Mouse (Mus musculus) olfactory bulb, adult 2 months (tissue): ENCODE measurements around the gene Nkx6-2. TPM values are rescaled to one million over a fixed set of nuclear protein-coding genes. Genes with fewer than 3 reads are reported as not detected.

Experiments used
- H3K27ac ChIP-seq: fragments of 200-500 bp; 2 replicates; pipeline ENCODE4 v1.5.1; 2012; ENCODE audit warnings: low read depth, low read length; ENCODE audit not compliant: insufficient read depth
- H3K4me1 ChIP-seq: fragments of 200-500 bp; 2 replicates; pipeline ENCODE4 v1.6.1; 2012; ENCODE audit warnings: low read length; ENCODE audit not compliant: control insufficient read depth, insufficient read depth
- H3K4me3 ChIP-seq: fragments of 200-500 bp; 2 replicates; pipeline ENCODE4 v1.5.1; 2012; ENCODE audit warnings: mild to moderate bottlenecking, low read depth, low read length, moderate library complexity; ENCODE audit not compliant: insufficient read depth
- CTCF ChIP-seq: fragments of 200-500 bp; IDR thresholded peaks from 2 replicates; pipeline ENCODE4 v1.5.1; 2012; ENCODE audit warnings: low read depth, mild to moderate bottlenecking, low read length, moderate library complexity; ENCODE audit not compliant: insufficient read depth
- POLR2A ChIP-seq: fragments of 200-500 bp; IDR thresholded peaks from 2 replicates; pipeline ENCODE4 v1.6.1; 2012; ENCODE audit warnings: mild to moderate bottlenecking, low read depth, low read length, moderate library complexity; ENCODE audit not compliant: insufficient read depth
- WGBS: fragments of 180-500 bp; shearing (Covaris S2); methylation state at CpG from one replicate; pipeline ENCODE4 v1.1.7; 2018; 5-methylcytosine and 5-hydroxymethylcytosine counted together
- polyA plus RNA-seq: library from polyadenylated mRNA; stranded (reverse); fragments of >200 nt; gene quantifications from 2 replicates; pipeline ENCODE4 v1.2.4, GENCODE M21; 2012; ENCODE audit warnings: low replicate concordance; ENCODE audit not compliant: missing spikeins, insufficient read depth, insufficient read length

The Nkx6-2 gene
- polyA plus RNA-seq, 1 experiment = not detected

DNA sequence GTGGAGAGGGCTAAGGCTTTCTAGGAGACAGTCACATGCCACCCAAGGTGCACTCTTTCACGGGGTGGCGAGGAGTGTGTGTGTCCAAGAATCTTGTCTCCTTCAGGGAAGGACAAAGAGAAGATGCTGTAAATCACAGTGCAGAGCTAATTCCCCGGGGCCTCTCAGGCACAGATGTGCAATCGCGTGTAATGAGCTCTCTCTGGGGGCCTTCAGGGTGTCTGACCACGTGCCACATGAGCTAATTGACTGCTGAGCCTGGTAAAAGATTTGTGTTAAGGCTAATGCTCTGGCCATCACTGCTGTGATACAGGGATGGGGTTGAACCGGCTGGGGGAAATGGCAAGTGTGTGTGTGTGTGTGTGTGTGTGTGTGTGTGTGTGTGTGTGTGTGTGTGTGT, 5.3 kb upstream of the Nkx6-2 start:
- TF ChIP-seq POLR2A = no peak
- TF ChIP-seq CTCF = no peak
- Histone ChIP-seq H3K4me1 (peaks cover 14% of the 10 kb centered on the region), H3K27ac (no peak overlapping the region), H3K4me3 (no peak overlapping the region)
- WGBS = 47% methylated on average over 7 of the region's 7 CpGs

DNA sequence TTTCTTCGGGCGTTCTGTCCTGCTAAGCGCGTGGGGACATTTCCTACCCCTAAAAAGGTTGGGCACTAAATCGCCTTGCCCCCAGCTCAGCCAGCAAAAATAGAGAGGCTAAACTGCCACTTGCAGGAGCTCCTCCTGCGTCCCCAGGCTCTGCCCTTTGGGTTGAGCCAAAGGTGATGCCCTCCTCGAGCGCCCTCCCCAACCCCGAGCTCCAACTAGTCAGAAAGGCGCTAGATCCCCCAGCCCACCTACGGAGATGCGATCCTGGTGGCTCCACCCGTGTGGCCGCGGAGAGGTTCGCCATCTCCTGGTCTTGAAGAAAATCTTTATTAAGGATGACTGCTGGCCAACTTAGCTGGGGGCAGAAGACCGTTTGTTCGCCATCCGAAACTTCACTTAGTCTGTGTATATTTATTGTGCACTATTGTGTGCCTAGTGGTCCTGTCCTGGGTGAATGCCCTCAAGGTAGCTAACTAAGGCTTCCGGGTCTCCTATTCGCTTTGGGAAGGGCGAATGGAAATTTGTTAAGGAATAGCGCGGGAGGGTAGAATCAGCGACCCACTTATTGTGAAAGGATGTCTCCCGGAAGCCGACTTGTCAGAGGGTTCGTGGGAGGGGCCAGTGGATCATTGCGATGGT, 2.7 kb upstream of the Nkx6-2 start:
- Histone ChIP-seq H3K4me1 (peaks cover 34% of the 10 kb centered on the region), H3K27ac (no peak overlapping the region), H3K4me3 (no peak overlapping the region)
- WGBS = 11% methylated on average over 29 of the region's 29 CpGs
- TF ChIP-seq POLR2A = no peak
- no peak for TF ChIP-seq CTCF

DNA sequence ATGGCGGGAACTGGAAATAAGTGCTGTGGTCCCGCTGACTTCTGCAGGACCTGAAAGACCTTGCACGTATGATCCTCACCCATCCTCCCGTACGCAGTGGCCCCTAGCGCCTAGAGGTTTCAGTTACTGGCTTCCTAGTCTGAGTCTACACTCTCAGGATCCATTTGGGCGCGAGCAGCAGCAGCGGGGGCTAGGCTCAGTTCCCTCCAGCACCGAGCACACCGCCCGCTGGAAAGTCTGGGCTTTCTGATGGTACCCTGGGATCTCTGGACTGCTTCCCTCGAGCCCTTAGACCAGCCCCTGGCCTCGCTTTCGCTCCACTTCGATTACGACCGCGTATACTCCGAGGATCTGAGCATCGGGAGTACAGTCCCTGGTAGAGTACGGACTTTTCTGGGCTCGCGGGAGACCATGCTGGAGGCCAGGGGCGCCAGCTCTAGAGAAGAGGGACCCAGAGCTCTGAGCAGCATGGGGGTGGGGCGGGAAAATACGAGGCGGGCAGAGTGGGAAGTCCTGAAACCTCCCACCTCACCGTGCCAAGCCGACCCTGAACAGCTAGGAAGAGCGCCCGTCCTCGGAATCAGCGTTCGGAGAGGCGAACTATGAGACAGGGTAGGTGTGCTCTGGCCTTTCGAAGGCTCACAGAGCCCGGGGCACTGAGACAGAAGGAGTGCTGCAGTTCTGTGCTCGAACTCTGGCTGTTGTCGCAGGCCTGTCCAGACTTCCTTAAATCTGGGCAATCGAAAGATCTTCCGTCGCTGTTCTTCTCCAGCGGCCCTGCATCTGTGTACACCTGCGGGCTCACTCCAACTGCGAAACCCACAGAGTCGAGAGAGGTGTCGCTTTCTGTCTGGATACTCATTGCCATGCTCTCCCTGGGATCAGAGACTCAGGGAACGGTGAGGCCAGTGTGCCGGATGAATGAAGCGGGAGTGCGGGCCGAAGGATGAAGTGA, 1.9 kb upstream of the Nkx6-2 start:
- WGBS = 6% methylated on average over 53 of the region's 53 CpGs
- Histone ChIP-seq H3K27ac (no peak overlapping the region), H3K4me3 (no peak overlapping the region), H3K4me1 (peaks cover 34% of the 10 kb centered on the region)
- TF ChIP-seq POLR2A (no peak), CTCF (no peak)

GRCm38 (mm10) chr7:139583094-139583737, 619 bp upstream of the Nkx6-2 start:
- Histone ChIP-seq H3K27ac (no peak overlapping the region), H3K4me1 (peaks cover 34% of the 10 kb centered on the region), H3K4me3 (no peak overlapping the region)
- 28% methylated on average over 17 of the region's 17 CpGs for WGBS
- TF ChIP-seq POLR2A = no peak
- no peak for TF ChIP-seq CTCF

- TF ChIP-seq CTCF (no peak), POLR2A (no peak)
- 2% methylated on average over 82 of the region's 82 CpGs for whole genome bisulfite sequencing
- H3K4me3 ChIP-seq = peak overlapping the region; percentile 23
- peaks cover 34% of the 10 kb centered on the region for H3K4me1 ChIP-seq
- no peak overlapping the region for H3K27ac ChIP-seq
Observed at GRCm38 (mm10) chr7:139581801-139582571, 611 bp downstream of the Nkx6-2 start.

- Histone ChIP-seq H3K4me3 (no peak overlapping the region), H3K27ac (no peak overlapping the region), H3K4me1 (peaks cover 34% of the 10 kb centered on the region)
- no peak for TF ChIP-seq CTCF
- TF ChIP-seq POLR2A = no peak
- WGBS = 19% methylated on average over 78 of the region's 78 CpGs
Observed at GRCm38 (mm10) chr7:139580851-139581775, 1.5 kb downstream of the Nkx6-2 start.

DNA sequence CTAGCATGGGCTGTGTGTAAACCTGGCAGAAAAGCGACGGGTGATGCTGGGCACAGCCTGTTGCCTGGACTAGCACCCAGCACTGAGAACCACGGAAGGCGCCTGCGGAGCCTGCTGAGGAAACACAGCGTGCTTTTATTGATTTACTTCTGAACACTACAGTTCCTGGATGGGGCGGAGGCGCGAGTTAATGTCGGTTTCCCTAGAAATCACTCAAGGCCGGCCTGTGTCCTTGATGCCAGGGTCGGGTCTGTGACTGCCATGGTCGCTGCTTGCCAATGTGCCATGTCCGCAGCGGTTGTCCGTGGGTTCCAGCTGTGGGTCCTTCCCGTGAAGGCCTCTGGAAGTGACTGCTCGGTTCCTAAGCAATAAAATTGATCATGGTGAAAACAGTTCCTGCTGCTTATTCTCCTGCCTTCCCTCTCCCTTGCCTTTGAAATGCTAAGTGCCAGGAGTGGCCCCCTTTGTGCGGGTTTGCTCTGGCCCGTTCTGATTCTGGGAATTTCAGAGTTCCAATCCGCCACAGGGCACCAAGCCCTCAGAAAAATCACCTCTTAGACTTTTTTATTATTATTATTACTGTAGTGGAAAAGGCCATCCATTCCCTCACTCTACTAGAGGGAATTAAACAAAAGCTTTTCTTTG, 3.2 kb downstream of the Nkx6-2 start:
- WGBS = 91% methylated on average over 21 of the region's 21 CpGs
- no peak overlapping the region for H3K27ac ChIP-seq
- no peak overlapping the region for H3K4me3 ChIP-seq
- peaks cover 24% of the 10 kb centered on the region for H3K4me1 ChIP-seq
- TF ChIP-seq POLR2A (no peak), CTCF (no peak)
